Mouse (Mus musculus) adrenal gland, postnatal 36 days (tissue): ENCODE data around the gene Plac1. TPM values are rescaled to one million over a fixed set of nuclear protein-coding genes. Genes with fewer than 3 reads are reported as not detected.

Experiments used
- DNase-seq, 2 experiments: peaks; one replicate each; pipeline ENCODE4 v3.0.0; 2021; ENCODE audit warnings: mixed read lengths in 1 of 2
- total RNA-seq, 2 experiments: library from RNA; stranded (reverse); gene quantifications; 2 replicates each; pipeline ENCODE4 v1.2.3; 2021

The Plac1 gene
- total RNA-seq, 2 experiments from 2014 or later = not detected

GRCm38 (mm10) chrX:53101165-53101564 is 138.7 kb downstream of the Plac1 start:
- no peak for DNase-seq

GRCm38 (mm10) chrX:53099951-53100350 is 140.0 kb downstream of the Plac1 start:
- DNase-seq = no peak

- no peak for DNase-seq
These were observed 140.6 kb downstream of the Plac1 start for GRCm38 (mm10) chrX:53099266-53099665.

GRCm38 (mm10) chrX:53098293-53098692 is 141.6 kb downstream of the Plac1 start:
- no peak for DNase-seq

GRCm38 (mm10) chrX:53097786-53098185 is 142.1 kb downstream of the Plac1 start:
- DNase-seq = no peak

- no peak for DNase-seq
These were observed 146.5 kb downstream of the Plac1 start for GRCm38 (mm10) chrX:53093381-53093780.

- no peak for DNase-seq
These were observed 151.1 kb downstream of the Plac1 start for GRCm38 (mm10) chrX:53088663-53089292.

- no peak for DNase-seq
These were observed 152.7 kb downstream of the Plac1 start for GRCm38 (mm10) chrX:53087202-53087601.

- DNase-seq = no peak
These were observed 154.4 kb downstream of the Plac1 start for GRCm38 (mm10) chrX:53085559-53085958.

GRCm38 (mm10) chrX:53064406-53064805 is 175.5 kb downstream of the Plac1 start:
- DNase-seq = no peak

- DNase-seq = no peak
These were observed 180.4 kb downstream of the Plac1 start for GRCm38 (mm10) chrX:53059426-53060007.

- DNase-seq = peak in 1 of 2 experiments; percentile 20
These were observed 181.2 kb downstream of the Plac1 start for GRCm38 (mm10) chrX:53058459-53059280.

GRCm38 (mm10) chrX:53057760-53058090 is 182.2 kb downstream of the Plac1 start:
- DNase-seq = no peak

- peak; percentile 95 to 97 for DNase-seq
These were observed 182.7 kb downstream of the Plac1 start for GRCm38 (mm10) chrX:53057054-53057759.

GRCm38 (mm10) chrX:53056627-53057026 is 183.3 kb downstream of the Plac1 start:
- DNase-seq = peak; percentile 50 to 68

GRCm38 (mm10) chrX:53055771-53056170 is 184.1 kb downstream of the Plac1 start:
- DNase-seq = peak; percentile 39 to 44

GRCm38 (mm10) chrX:53053885-53054284 is 186.0 kb downstream of the Plac1 start:
- no peak for DNase-seq

- DNase-seq = peak; percentile 57 to 67
These were observed 187.0 kb downstream of the Plac1 start for GRCm38 (mm10) chrX:53052652-53053500.

GRCm38 (mm10) chrX:53050353-53050752 is 189.6 kb downstream of the Plac1 start:
- no peak for DNase-seq

GRCm38 (mm10) chrX:53049196-53049595 is 190.7 kb downstream of the Plac1 start:
- DNase-seq = no peak

GRCm38 (mm10) chrX:53046911-53047310 is 193.0 kb downstream of the Plac1 start:
- DNase-seq = no peak

GRCm38 (mm10) chrX:53046033-53046432 is 193.9 kb downstream of the Plac1 start:
- DNase-seq = no peak
